Mouse (Mus musculus) lung, adult 2 months (tissue): ENCODE measurements around the gene Gsto2.

Source experiments
- CTCF ChIP-seq: fragments of 200-500 bp; IDR thresholded peaks from 2 replicates; pipeline ENCODE4 v1.5.1; 2011; ENCODE audit warnings: mild to moderate bottlenecking, low read length, control low read depth; ENCODE audit not compliant: insufficient read depth
- POLR2A ChIP-seq: fragments of 200-500 bp; IDR thresholded peaks from 2 replicates; pipeline ENCODE4 v1.6.1; 2011; ENCODE audit warnings: low read depth, mild to moderate bottlenecking, control low read depth, low read length, borderline replicate concordance; ENCODE audit errors: extremely low read depth

- TF ChIP-seq CTCF (no peak), POLR2A (no peak)
These were observed 47.6 kb upstream of the Gsto2 start for GRCm38 (mm10) chr19:47817692-47818091.
